Mouse (Mus musculus): Measurements from ENCODE around the gene Zfp971.
"Not testable (repeated sequence)": the region's sequence is repeated elsewhere in the genome, so short reads cannot be mapped to it uniquely, and the experiment has no call there.

DNA sequence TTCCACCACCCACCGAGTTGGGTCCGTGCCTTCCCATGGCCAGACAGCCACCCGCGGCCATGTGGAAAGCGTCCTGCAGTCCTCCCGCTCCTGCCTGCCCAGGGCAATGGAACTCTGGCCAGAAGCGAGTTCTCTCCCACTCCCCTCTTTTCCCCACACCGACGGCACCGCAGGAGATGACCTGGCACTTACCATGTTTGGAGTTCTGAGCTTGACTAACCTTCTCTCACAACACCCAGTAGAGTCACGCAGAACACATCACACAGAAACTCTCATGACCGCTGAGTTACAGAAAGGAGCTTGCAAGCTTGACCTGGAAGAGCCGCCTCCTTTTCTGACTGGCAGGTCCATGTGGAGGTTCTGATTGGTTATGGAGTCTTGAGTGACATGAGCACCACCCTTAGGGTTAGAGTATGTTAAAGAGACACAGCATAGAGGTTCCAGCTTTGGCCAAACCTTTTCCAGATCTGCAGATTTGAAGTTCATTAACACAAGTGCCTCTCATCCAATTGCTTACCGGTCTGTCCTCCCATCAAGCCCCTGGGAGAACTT, 55.2 kb downstream of the Zfp971 start, which contains the start of gene Zfp931:
- not testable (repeated sequence) for TF ChIP-seq CTCF (IDR thresholded peaks at IDR 0.05; ENCODE audit: low read depth, low read length); POLR2A (IDR thresholded peaks at IDR 0.05; ENCODE audit: extremely low read depth, insufficient read depth, low read length)

All from liver, adult 2 months (tissue).